Mouse (Mus musculus): ENCODE results near the gene Plekhh2. TPM values are rescaled to one million over a fixed set of nuclear protein-coding genes. Genes with fewer than 3 reads are reported as not detected.

Gene Plekhh2
- total RNA-seq, 2 experiments from 2014 or later = 11.7 to 18.0 TPM

DNA sequence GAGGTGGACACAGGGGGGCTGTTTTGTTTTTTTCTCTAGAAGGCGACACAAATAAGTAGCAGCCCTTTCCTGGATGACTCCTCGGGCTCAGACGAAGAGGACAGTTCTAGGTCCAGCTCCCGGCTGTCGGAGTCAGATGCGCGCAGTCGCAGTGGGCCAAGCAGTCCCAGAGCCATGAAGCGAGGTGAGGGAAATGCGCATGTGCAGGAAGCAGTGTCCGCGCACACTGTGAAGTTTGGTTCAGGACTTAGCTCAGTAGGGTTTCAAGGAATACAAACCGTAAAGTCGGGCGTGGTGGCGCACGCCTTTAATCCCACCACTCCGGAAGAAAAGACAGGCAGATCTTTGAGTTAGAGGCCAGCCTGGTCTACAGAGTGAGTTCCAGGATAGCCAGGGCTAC lies 59.9 kb downstream of the Plekhh2 start:
- DNase-seq (ENCODE audit: low spot score in 2 of 2) = no peak

DNA sequence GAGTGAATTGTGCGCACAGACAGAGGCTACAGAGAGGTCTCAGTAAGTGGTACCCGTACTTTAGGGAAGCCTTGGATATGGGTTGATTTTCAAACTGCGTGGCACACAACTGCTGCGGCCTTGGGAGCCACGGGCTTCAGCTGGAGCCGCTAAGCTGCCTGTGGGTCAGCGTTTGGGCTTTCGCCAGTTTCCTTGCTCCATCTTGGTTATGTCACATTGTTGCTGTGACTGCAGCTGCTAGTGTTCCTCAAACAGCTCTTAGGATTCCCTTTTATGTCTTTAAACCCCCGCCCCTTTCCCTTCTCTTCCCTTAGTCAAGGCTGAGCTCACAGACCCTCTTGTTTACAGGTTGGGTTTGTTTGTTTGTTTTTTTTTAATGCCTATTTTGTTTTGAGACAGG lies 61.6 kb downstream of the Plekhh2 start:
- peak in 1 of 2 experiments; percentile 68 for DNase-seq (ENCODE audit: low spot score in 2 of 2)

DNA sequence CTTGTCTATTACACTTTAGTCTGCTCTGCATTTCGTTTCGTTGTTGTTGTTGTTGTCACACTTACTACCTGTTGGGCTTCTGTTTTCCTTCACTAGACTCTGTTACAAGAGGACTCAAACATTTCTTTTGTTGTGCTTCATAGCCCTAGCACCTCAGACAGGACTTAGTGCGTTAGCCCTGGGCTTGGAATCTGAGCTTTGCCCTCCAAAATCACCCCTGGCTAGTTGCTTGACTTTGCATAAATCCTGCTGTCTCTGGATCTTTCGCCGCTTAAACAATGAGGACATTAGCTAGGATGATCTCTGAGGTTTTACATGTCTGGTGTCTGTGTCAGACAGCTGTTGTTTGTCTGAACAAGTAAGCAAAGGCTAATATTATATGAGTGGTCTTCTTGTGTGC lies 62.2 kb downstream of the Plekhh2 start:
- no peak for DNase-seq (ENCODE audit: low spot score in 2 of 2)

DNA sequence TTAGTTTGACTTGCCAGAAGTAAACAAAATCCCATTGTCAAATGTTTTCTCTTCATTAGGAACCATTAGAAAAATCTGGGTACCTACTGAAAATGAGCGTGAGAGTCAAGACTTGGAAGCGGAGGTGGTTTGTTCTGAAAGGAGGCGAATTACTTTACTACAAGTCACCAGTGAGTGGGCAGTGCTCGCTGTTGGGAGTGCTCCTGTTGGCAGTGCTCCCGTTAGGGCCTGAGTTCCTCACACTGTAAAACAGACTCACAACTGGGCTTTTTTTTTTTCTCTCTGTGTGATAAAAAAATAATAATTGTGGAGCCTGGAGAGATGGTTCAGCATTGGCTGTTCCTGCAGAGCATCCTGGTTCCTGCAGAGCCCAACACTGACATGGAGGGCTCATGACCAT lies 63.4 kb downstream of the Plekhh2 start:
- no peak for DNase-seq (ENCODE audit: low spot score in 2 of 2)

DNA sequence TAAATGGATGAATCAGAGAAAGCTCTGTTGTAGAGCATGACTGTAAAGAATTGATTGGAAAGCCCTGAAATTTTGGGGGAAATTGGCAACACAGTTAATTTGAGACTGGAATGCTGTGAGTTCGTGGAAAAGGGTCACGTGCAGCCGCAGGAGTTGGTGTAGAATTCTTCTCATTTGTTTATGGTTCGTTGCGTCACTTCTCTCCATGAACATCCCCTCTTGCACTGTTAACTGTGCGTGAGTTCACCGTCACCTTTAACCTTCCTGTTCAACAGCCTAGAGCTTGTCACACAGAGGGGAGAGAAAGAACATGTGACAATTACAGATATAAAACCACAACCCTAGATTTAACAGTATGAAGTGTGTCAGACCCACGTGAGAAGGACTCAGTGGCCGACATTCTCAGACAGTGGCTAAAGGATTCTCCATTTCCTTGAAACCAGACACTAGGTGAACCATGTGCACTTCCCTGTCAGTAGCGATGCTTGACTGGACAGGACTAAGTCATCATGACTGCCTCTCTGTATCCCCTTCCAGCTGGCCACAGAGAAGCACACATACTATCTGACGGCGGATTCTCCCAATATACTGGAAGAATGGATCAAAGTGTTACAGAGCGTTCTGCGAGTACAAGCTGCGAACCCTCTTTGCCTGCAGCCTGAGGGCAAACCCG lies 65.1 kb downstream of the Plekhh2 start:
- no peak for DNase-seq (ENCODE audit: low spot score in 2 of 2)

GRCm38 (mm10) chr17:84579249-84579648 lies 67.6 kb downstream of the Plekhh2 start:
- DNase-seq (ENCODE audit: low spot score in 2 of 2) = no peak

GRCm38 (mm10) chr17:84579817-84580216 lies 68.1 kb downstream of the Plekhh2 start:
- no peak for DNase-seq (ENCODE audit: low spot score in 2 of 2)

DNA sequence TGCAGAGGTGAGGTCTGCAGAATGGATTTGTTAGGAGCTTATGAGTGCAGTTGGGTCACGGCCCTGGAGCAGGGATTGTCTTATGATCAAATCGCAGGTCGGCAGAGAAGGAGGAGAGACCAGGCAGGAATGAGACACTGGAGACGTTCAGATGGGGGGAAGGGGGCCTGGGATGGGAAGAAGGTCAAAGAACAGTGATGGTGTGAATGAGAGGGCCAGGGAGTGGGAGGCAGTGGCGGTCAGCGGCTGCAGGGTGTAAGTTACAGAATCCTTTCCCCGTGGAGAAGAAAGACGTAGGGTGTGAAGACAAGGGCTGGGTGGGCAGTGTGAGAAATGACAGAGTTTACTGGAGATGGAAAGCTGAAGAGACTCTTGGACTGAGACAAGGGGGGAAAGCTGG lies 69.1 kb downstream of the Plekhh2 start:
- no peak for DNase-seq (ENCODE audit: low spot score in 2 of 2)

DNA sequence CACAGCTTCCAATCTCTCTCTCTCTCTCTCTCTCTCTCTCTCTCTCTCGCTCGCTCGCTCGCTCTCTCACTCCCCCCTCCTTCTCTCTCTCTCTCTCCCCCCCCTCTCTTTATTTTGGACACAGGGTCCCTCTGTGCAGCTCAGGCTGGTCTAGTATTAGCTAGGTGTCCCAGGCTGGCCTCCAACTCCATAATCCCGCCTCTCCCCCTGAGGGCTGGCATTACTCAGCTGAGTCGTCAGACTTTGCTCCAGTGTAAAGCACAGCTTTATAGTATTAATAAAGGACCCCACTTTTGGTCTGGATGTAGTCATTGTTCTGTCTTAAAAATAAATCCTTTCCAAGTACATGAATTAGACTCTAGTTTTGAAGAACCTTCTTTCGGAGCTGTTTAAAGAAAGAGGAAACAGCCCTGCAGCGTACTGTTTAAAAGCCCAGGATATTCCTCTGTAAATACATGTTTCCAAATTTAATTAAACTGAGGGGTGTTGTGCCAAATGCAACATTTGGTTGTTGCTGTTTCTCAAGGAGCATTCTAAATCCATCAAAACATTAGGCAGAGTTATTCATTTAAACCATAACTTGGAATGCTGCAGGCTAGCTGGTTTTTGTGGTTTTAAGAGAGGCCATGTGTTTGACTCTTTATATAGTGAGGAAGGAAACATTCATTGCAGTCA lies 70.2 kb downstream of the Plekhh2 start:
- DNase-seq (ENCODE audit: low spot score in 2 of 2) = no peak

DNA sequence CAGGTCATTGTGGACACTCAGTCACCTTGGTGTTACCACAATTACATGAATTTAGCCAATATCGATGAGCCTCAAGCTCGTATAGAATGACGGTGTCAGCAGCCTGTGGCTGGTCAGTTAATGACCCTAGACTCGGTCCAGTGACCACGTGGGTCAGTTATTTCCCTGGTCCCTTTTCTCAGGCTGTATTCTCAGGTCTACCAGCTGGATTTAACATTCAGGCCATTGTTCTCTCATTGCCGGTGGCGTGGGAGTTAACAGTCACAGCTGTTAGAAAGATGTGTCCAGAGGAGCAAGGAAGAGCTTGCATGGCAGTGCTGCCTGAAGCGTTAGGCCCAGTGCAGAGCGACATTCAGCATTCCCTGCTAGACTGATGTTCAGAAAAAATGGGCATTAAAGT lies 72.4 kb downstream of the Plekhh2 start:
- no peak for DNase-seq (ENCODE audit: low spot score in 2 of 2)

DNA sequence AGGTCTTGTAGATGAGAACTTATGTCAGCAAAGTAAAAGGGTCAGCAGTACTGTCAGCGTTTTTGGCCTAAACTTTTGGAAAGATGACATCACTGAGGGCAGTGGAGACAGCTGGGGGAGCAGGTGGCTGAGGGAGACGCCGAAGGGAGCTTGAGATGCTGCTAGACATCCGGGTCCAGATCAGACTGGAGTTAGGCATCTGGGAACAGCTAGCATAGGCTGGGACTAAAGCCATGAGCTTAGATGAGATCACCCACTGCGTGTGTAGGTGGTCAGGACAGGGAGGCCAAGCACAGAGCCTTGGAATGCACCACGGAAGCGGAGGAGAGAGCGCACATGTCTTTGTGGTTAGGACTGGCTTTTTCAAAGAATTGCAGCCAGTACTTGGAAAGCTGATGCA lies 73.4 kb downstream of the Plekhh2 start:
- peak; percentile 30 to 66 for DNase-seq (ENCODE audit: low spot score in 2 of 2)

DNA sequence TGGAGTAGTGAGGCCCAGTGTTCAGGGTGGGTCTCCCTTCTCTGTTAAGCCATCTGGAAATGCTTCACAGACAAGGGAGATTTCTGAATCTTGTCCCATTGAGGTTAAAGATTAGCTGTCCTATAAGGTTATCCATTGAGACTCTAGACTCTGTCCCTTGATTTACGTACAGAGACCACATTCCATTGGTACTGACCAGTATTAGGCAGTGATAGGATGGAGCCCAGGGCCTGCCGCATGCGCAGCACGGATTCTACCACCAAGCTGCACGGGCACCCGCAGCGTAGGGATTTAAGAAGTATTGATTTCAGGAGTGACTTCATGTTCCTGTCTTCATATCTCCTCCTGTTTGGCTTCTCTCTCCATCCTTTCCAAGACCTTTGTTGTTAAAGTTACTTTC lies 78.4 kb downstream of the Plekhh2 start:
- DNase-seq (ENCODE audit: low spot score in 2 of 2) = no peak

DNA sequence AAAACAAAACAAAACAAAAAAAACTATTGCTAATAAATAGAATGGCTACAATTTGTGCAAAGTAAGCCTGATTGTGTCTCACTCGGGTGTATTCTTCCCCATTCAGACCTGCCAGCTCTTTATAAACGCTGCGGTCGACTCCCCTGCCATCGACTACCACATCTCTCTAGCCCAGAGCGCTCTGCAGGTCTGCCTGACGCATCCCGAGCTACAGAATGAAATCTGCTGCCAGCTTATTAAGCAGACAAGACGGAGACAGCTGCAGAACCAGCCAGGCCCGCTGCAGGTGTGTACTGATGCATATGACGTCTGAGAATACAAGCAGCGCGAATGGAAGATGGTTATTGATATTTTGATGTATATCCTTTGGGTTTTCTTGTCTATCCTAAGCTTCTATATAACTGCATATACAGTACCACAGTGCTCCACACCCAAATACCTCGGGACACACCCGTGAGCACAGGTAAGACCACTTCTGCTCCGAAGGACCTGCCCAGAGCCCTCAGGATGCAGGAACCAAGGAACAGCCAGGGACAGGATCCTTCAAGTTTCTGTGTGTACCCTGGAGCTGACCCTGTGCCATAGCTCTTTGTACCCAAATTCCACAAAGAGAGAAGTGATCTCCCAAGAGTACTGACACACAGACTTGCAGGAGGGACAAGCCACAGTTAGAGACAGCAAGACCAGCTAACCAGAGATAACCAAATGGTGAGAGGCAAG lies 79.9 kb downstream of the Plekhh2 start:
- DNase-seq (ENCODE audit: low spot score in 2 of 2) = no peak

GRCm38 (mm10) chr17:84596015-84596441 lies 84.3 kb downstream of the Plekhh2 start:
- no peak for DNase-seq (ENCODE audit: low spot score in 2 of 2)

DNA sequence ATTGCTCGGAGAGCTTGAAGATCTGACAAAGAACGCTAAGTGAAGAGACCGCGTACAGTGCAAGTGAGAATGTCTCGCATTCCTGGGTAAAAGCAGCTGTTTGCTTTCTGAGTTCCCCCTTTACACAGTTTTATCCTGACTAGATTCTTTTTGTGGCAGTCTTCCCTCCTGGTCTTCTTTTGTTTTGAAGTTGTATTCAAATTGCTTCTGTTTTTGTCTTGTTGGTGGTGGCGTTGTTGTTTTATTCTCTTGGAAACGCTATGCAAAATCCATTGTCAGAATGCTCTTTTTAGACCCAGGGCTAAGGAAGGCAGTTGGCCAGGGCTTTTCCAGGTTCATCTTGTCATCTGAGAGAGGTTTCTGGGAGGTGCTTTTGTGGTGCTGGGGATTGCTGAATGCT lies 84.8 kb downstream of the Plekhh2 start:
- no peak for DNase-seq (ENCODE audit: low spot score in 2 of 2)

GRCm38 (mm10) chr17:84597859-84598258 lies 86.2 kb downstream of the Plekhh2 start:
- DNase-seq (ENCODE audit: low spot score in 2 of 2) = no peak

- no peak for DNase-seq (ENCODE audit: low spot score in 2 of 2)
Measured at GRCm38 (mm10) chr17:84598928-84599327, 87.2 kb downstream of the Plekhh2 start.

DNA sequence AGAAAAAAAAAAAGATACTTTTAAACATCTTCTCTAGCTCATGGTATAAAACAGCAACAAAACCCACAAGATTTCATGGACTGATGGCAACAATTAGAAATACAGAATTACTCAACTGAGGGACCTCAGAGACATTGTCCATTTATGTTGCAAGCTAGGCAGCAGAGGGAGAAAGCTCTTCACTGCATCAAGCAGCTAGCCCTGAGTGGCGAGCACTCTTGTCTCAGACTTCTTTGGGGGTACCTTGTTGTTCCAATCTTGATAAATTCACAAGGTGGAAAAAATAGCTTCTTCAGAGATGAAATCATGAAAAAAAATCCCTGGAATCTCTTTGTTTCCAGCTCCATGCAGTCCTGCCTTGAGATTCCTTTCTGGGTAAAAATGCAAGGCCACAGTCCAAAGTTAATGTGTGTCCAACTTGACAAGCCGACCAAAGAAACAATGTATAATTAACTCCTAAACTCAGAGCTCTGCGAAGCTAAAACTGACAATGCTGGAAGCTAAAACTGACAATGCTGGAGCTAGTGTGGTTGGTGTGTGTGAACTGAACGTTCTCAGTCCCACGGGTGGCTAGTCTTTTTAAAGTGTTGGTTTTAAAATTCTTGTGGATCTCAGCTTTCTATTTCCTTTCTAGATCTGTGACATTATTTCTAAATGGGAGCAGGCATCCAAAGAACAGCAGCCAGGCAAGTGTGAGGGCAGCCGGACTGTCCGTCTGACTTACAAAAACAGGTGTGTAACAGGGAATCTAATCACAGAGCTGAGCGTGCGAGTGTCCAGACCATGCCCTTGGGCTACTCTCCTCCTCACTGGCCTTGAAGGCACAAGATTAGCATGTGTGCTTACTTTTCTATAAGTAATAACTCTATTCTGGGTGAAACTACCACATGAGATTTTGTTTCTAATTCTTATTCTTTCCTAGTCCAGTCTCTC lies 88.6 kb downstream of the Plekhh2 start:
- no peak for DNase-seq (ENCODE audit: low spot score in 2 of 2)

- DNase-seq (ENCODE audit: low spot score in 2 of 2) = no peak
Measured at GRCm38 (mm10) chr17:84601805-84602204, 90.1 kb downstream of the Plekhh2 start.

DNA sequence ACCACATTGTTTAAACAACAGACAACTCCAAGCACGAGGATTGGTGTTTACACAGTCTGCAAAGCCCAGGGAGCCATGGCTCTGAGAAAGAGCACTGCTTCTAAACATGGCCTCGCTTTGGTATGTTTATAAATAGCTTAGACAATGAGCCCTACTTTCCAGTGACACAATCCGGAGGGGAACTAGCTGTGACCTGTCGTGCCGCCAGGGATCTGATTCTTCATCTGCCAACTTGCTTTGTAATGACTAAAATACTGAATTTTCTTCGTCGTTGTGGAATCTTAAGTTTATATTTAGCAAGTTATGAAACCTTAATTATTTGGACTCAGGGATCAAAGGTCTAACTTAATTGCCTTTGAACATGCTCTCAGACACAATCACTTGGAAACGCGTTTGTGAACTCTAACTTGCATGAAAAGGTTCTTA lies 91.5 kb downstream of the Plekhh2 start:
- no peak for DNase-seq (ENCODE audit: low spot score in 2 of 2)

GRCm38 (mm10) chr17:84603709-84604420 lies 92.2 kb downstream of the Plekhh2 start:
- DNase-seq (ENCODE audit: low spot score in 2 of 2) = no peak
